Mouse (Mus musculus): ENCODE measurements around the gene Kitl. TPM values are rescaled to one million over a fixed set of nuclear protein-coding genes. Genes with fewer than 3 reads are reported as not detected.

Kitl gene
- polyA plus RNA-seq, 1 experiment from 2014 or later, result 15.0 TPM

Small RNA genes lying within 50 kb of the gene (microRNA-seq; reads per million reads assigned to microRNA genes)
- gene Gm22918 (not detected), gene Gm25287 (not detected)
